Mouse (Mus musculus) testis, adult 2 months (tissue): ENCODE measurements at regions not wholly inside any gene's neighbourhood (a gene's known extent, or its start where the extent isn't known, plus 50 kb on each side); places are given as distances from the start of the nearest gene placed in this dataset.

ENCODE experiments used
- CTCF ChIP-seq: fragments of 200-500 bp; IDR thresholded peaks from 2 replicates; pipeline ENCODE4 v1.5.1; 2012; ENCODE audit warnings: low read depth, mild to moderate bottlenecking, inconsistent platforms, low read length, moderate library complexity; ENCODE audit not compliant: control insufficient read depth, insufficient read depth, insufficient replicate concordance
- POLR2A ChIP-seq: fragments of 200-500 bp; IDR thresholded peaks from 2 replicates; pipeline ENCODE4 v1.6.1; 2012; ENCODE audit warnings: low read depth, mild to moderate bottlenecking, inconsistent platforms, low read length, moderate library complexity; ENCODE audit not compliant: control insufficient read depth

GRCm38 (mm10) chr10:67679382-67679781, 130.6 kb upstream of the Ado start:
- TF ChIP-seq POLR2A (no peak), CTCF (no peak)
